Mouse (Mus musculus): ENCODE measurements around the gene Il15ra. TPM values are rescaled to one million over a fixed set of nuclear protein-coding genes. Genes with fewer than 3 reads are reported as not detected.
"Not testable (repeated sequence)": the region's sequence is repeated elsewhere in the genome, so short reads cannot be mapped to it uniquely, and the experiment has no call there.

The Il15ra gene
- polyA plus RNA-seq, 1 experiment from 2014 or later, result 3.2 TPM

- no peaks in the 10 kb centered on the region for H3K9me3 ChIP-seq (replicated peaks; ENCODE audit: control insufficient read depth, low read length)
- no peak overlapping the region for H3K9ac ChIP-seq (ENCODE audit: low read length)
- no peaks in the 10 kb centered on the region for H3K27me3 ChIP-seq (ENCODE audit: control insufficient read depth, insufficient read depth, low read length)
- H3K4me1 ChIP-seq (ENCODE audit: control insufficient read depth, insufficient read depth, low read length), result no peaks in the 10 kb centered on the region
- no peak overlapping the region for H3K4me2 ChIP-seq (ENCODE audit: low read depth, low read length)
- H3K4me3 ChIP-seq (replicated peaks; ENCODE audit: low read length), result no peak overlapping the region
- 49% methylated on average over 5 of the region's 5 CpGs for WGBS
- H3K27ac ChIP-seq (ENCODE audit: low read length), result no peak overlapping the region
- H3K36me3 ChIP-seq (ENCODE audit: control insufficient read depth, insufficient read depth, low read length), result no peaks in the 10 kb centered on the region
- no peak for ATAC-seq (ENCODE audit: insufficient read depth, low FRiP score)
Measured at GRCm38 (mm10) chr2:11698994-11699393, 6.1 kb upstream of the Il15ra start.

- H3K4me2 ChIP-seq (ENCODE audit: low read depth, low read length), result no peak overlapping the region
- H3K9ac ChIP-seq (ENCODE audit: low read length), result no peak overlapping the region
- no peak for ATAC-seq (ENCODE audit: insufficient read depth, low FRiP score)
- 83% methylated on average over 2 of the region's 2 CpGs for WGBS
- H3K9me3 ChIP-seq (replicated peaks; ENCODE audit: control insufficient read depth, low read length), result no peaks in the 10 kb centered on the region
- H3K27ac ChIP-seq (ENCODE audit: low read length), result no peak overlapping the region
- H3K4me3 ChIP-seq (replicated peaks; ENCODE audit: low read length), result no peak overlapping the region
- H3K27me3 ChIP-seq (ENCODE audit: control insufficient read depth, insufficient read depth, low read length), result no peaks in the 10 kb centered on the region
- H3K36me3 ChIP-seq (ENCODE audit: control insufficient read depth, insufficient read depth, low read length), result no peaks in the 10 kb centered on the region
- H3K4me1 ChIP-seq (ENCODE audit: control insufficient read depth, insufficient read depth, low read length), result no peaks in the 10 kb centered on the region
Measured at GRCm38 (mm10) chr2:11699905-11700304, 5.2 kb upstream of the Il15ra start.

- ATAC-seq (ENCODE audit: insufficient read depth, low FRiP score), result peak; percentile 57; the same call in 1 of the 2 replicates
- H3K4me3 ChIP-seq (replicated peaks; ENCODE audit: low read length), result peak overlapping the region; percentile 62
- peaks cover 3% of the 10 kb centered on the region; the same call in 1 of the 2 replicates for H3K27me3 ChIP-seq (ENCODE audit: control insufficient read depth, insufficient read depth, low read length)
- 4% methylated on average over 28 of the region's 28 CpGs for WGBS
- peak overlapping the region; percentile 97 for H3K4me2 ChIP-seq (ENCODE audit: low read depth, low read length)
- peak overlapping the region; percentile 80 for H3K9ac ChIP-seq (ENCODE audit: low read length)
- H3K27ac ChIP-seq (ENCODE audit: low read length), result no peak overlapping the region
- H3K4me1 ChIP-seq (ENCODE audit: control insufficient read depth, insufficient read depth, low read length), result 0 out of 2 replicates have a peak, but pooled peaks cover 3% of the 10 kb centered on the region
- H3K36me3 ChIP-seq (ENCODE audit: control insufficient read depth, insufficient read depth, low read length), result no peaks in the 10 kb centered on the region
- no peaks in the 10 kb centered on the region; the same call in 1 of the 2 replicates for H3K9me3 ChIP-seq (replicated peaks; ENCODE audit: control insufficient read depth, low read length)
Measured at GRCm38 (mm10) chr2:11706030-11706745, 1.1 kb downstream of the Il15ra start.

GRCm38 (mm10) chr2:11706746-11707065 lies 1.6 kb downstream of the Il15ra start:
- Histone ChIP-seq H3K36me3 (ENCODE audit: control insufficient read depth, insufficient read depth, low read length) (no peaks in the 10 kb centered on the region), H3K9me3 (replicated peaks; ENCODE audit: control insufficient read depth, low read length) (no peaks in the 10 kb centered on the region; the same call in 1 of the 2 replicates), H3K27ac (ENCODE audit: low read length) (no peak overlapping the region), H3K4me3 (replicated peaks; ENCODE audit: low read length) (no peak overlapping the region; the same call in 1 of the 2 replicates), H3K4me2 (ENCODE audit: low read depth, low read length) (peak overlapping the region; percentile 97; the same call in 1 of the 2 replicates), H3K27me3 (ENCODE audit: control insufficient read depth, insufficient read depth, low read length) (peaks cover 3% of the 10 kb centered on the region; the same call in 1 of the 2 replicates), H3K9ac (ENCODE audit: low read length) (no peak overlapping the region), H3K4me1 (ENCODE audit: control insufficient read depth, insufficient read depth, low read length) (0 out of 2 replicates have a peak, but pooled peaks cover 3% of the 10 kb centered on the region)
- 38% methylated on average over 6 of the region's 6 CpGs for WGBS
- no peak for ATAC-seq (ENCODE audit: insufficient read depth, low FRiP score)

- no peak overlapping the region for H3K9ac ChIP-seq (ENCODE audit: low read length)
- no peak overlapping the region for H3K27ac ChIP-seq (ENCODE audit: low read length)
- 0 out of 2 replicates have a peak, but pooled peaks cover 3% of the 10 kb centered on the region for H3K4me1 ChIP-seq (ENCODE audit: control insufficient read depth, insufficient read depth, low read length)
- no peaks in the 10 kb centered on the region for H3K36me3 ChIP-seq (ENCODE audit: control insufficient read depth, insufficient read depth, low read length)
- H3K27me3 ChIP-seq (ENCODE audit: control insufficient read depth, insufficient read depth, low read length), result peaks cover 3% of the 10 kb centered on the region; the same call in 1 of the 2 replicates
- H3K4me2 ChIP-seq (ENCODE audit: low read depth, low read length), result no peak overlapping the region
- H3K9me3 ChIP-seq (replicated peaks; ENCODE audit: control insufficient read depth, low read length), result no peaks in the 10 kb centered on the region; the same call in 1 of the 2 replicates
- no peak for ATAC-seq (ENCODE audit: insufficient read depth, low FRiP score)
- no peak overlapping the region for H3K4me3 ChIP-seq (replicated peaks; ENCODE audit: low read length)
- 78% methylated on average over 5 of the region's 5 CpGs for WGBS
Measured at GRCm38 (mm10) chr2:11708538-11708937, 3.4 kb downstream of the Il15ra start.

- ATAC-seq (ENCODE audit: insufficient read depth, low FRiP score); H3K27me3 ChIP-seq (ENCODE audit: control insufficient read depth, insufficient read depth, low read length); H3K4me1 ChIP-seq (ENCODE audit: control insufficient read depth, insufficient read depth, low read length); H3K27ac ChIP-seq (ENCODE audit: low read length); H3K36me3 ChIP-seq (ENCODE audit: control insufficient read depth, insufficient read depth, low read length); H3K9ac ChIP-seq (ENCODE audit: low read length); H3K4me2 ChIP-seq (ENCODE audit: low read depth, low read length); H3K9me3 ChIP-seq (replicated peaks; ENCODE audit: control insufficient read depth, low read length); H3K4me3 ChIP-seq (replicated peaks; ENCODE audit: low read length): not testable (repeated sequence)
- 50% methylated on average over 4 of the region's 4 CpGs for WGBS
Measured at GRCm38 (mm10) chr2:11710101-11710500, 5.0 kb downstream of the Il15ra start.

- H3K4me1 ChIP-seq (ENCODE audit: control insufficient read depth, insufficient read depth, low read length), result no peaks in the 10 kb centered on the region
- no peak overlapping the region for H3K4me3 ChIP-seq (replicated peaks; ENCODE audit: low read length)
- H3K9me3 ChIP-seq (replicated peaks; ENCODE audit: control insufficient read depth, low read length), result no peaks in the 10 kb centered on the region
- no peaks in the 10 kb centered on the region for H3K36me3 ChIP-seq (ENCODE audit: control insufficient read depth, insufficient read depth, low read length)
- WGBS, result 67% methylated on average over 6 of the region's 6 CpGs
- no peak overlapping the region for H3K27ac ChIP-seq (ENCODE audit: low read length)
- no peaks in the 10 kb centered on the region for H3K27me3 ChIP-seq (ENCODE audit: control insufficient read depth, insufficient read depth, low read length)
- ATAC-seq (ENCODE audit: insufficient read depth, low FRiP score), result no peak
- no peak overlapping the region for H3K9ac ChIP-seq (ENCODE audit: low read length)
- H3K4me2 ChIP-seq (ENCODE audit: low read depth, low read length), result no peak overlapping the region
Measured at GRCm38 (mm10) chr2:11712483-11712990, 7.4 kb downstream of the Il15ra start.

GRCm38 (mm10) chr2:11713021-11713420 lies 7.9 kb downstream of the Il15ra start:
- no peak overlapping the region for H3K9ac ChIP-seq (ENCODE audit: low read length)
- H3K36me3 ChIP-seq (ENCODE audit: control insufficient read depth, insufficient read depth, low read length), result no peaks in the 10 kb centered on the region
- H3K27me3 ChIP-seq (ENCODE audit: control insufficient read depth, insufficient read depth, low read length), result no peaks in the 10 kb centered on the region
- H3K4me3 ChIP-seq (replicated peaks; ENCODE audit: low read length), result no peak overlapping the region
- no peaks in the 10 kb centered on the region for H3K4me1 ChIP-seq (ENCODE audit: control insufficient read depth, insufficient read depth, low read length)
- whole genome bisulfite sequencing, result 53% methylated on average over 3 of the region's 3 CpGs
- H3K9me3 ChIP-seq (replicated peaks; ENCODE audit: control insufficient read depth, low read length), result no peaks in the 10 kb centered on the region
- H3K4me2 ChIP-seq (ENCODE audit: low read depth, low read length), result no peak overlapping the region
- H3K27ac ChIP-seq (ENCODE audit: low read length), result no peak overlapping the region
- no peak for ATAC-seq (ENCODE audit: insufficient read depth, low FRiP score)

GRCm38 (mm10) chr2:11714535-11714934 lies 9.4 kb downstream of the Il15ra start:
- H3K4me1 ChIP-seq (ENCODE audit: control insufficient read depth, insufficient read depth, low read length), result no peaks in the 10 kb centered on the region
- H3K36me3 ChIP-seq (ENCODE audit: control insufficient read depth, insufficient read depth, low read length), result no peaks in the 10 kb centered on the region
- ATAC-seq (ENCODE audit: insufficient read depth, low FRiP score), result no peak
- no peaks in the 10 kb centered on the region for H3K27me3 ChIP-seq (ENCODE audit: control insufficient read depth, insufficient read depth, low read length)
- no peak overlapping the region for H3K4me2 ChIP-seq (ENCODE audit: low read depth, low read length)
- no peak overlapping the region for H3K4me3 ChIP-seq (replicated peaks; ENCODE audit: low read length)
- no peak overlapping the region for H3K27ac ChIP-seq (ENCODE audit: low read length)
- H3K9me3 ChIP-seq (replicated peaks; ENCODE audit: control insufficient read depth, low read length), result no peaks in the 10 kb centered on the region
- H3K9ac ChIP-seq (ENCODE audit: low read length), result no peak overlapping the region
- WGBS, result 78% methylated on average over 4 of the region's 4 CpGs
